Mouse (Mus musculus): ENCODE results near the gene Mrps12. TPM values are rescaled to one million over a fixed set of nuclear protein-coding genes. Genes with fewer than 3 reads are reported as not detected.

The Mrps12 gene
- polyA plus RNA-seq, 1 experiment from 2014 or later, result 132 TPM

GRCm38 (mm10) chr7:28720753-28721537, 20.7 kb downstream of the Mrps12 start:
- no peak overlapping the region for H3K4me2 ChIP-seq (replicated peaks; ENCODE audit: low read depth, low read length)
- H3K27me3 ChIP-seq (ENCODE audit: control insufficient read depth, insufficient read depth, low read length), result no peaks in the 10 kb centered on the region
- WGBS, result 61% methylated on average over 3 of the region's 3 CpGs
- no peak for DNase-seq (ENCODE audit: low spot score)
- no peak overlapping the region for H3K9ac ChIP-seq (ENCODE audit: low read depth, low read length)
- ATAC-seq (ENCODE audit: low FRiP score), result no peak
- no peaks in the 10 kb centered on the region for H3K4me1 ChIP-seq (replicated peaks; ENCODE audit: control insufficient read depth, insufficient read depth, low read length)
- no peaks in the 10 kb centered on the region for H3K9me3 ChIP-seq (ENCODE audit: control insufficient read depth, low read length)
- no peak overlapping the region for H3K27ac ChIP-seq (ENCODE audit: low read depth, low read length)
- H3K36me3 ChIP-seq (ENCODE audit: control insufficient read depth, insufficient read depth, low read length), result no peaks in the 10 kb centered on the region
- no peak overlapping the region for H3K4me3 ChIP-seq (ENCODE audit: low read depth, low read length)

- H3K9me3 ChIP-seq (ENCODE audit: control insufficient read depth, low read length), result no peaks in the 10 kb centered on the region
- H3K27ac ChIP-seq (ENCODE audit: low read depth, low read length), result no peak overlapping the region
- no peak for DNase-seq (ENCODE audit: low spot score)
- H3K9ac ChIP-seq (ENCODE audit: low read depth, low read length), result no peak overlapping the region
- H3K4me1 ChIP-seq (replicated peaks; ENCODE audit: control insufficient read depth, insufficient read depth, low read length), result no peaks in the 10 kb centered on the region
- no peaks in the 10 kb centered on the region for H3K27me3 ChIP-seq (ENCODE audit: control insufficient read depth, insufficient read depth, low read length)
- H3K4me2 ChIP-seq (replicated peaks; ENCODE audit: low read depth, low read length), result no peak overlapping the region
- H3K36me3 ChIP-seq (ENCODE audit: control insufficient read depth, insufficient read depth, low read length), result no peaks in the 10 kb centered on the region
- 95% methylated on average over 2 of the region's 2 CpGs for WGBS
- no peak for ATAC-seq (ENCODE audit: low FRiP score)
- no peak overlapping the region for H3K4me3 ChIP-seq (ENCODE audit: low read depth, low read length)
These were observed 22.0 kb downstream of the Mrps12 start for GRCm38 (mm10) chr7:28719650-28720049.

- Histone ChIP-seq H3K9ac (ENCODE audit: low read depth, low read length) (no peak overlapping the region), H3K36me3 (ENCODE audit: control insufficient read depth, insufficient read depth, low read length) (no peaks in the 10 kb centered on the region), H3K27ac (ENCODE audit: low read depth, low read length) (no peak overlapping the region), H3K9me3 (ENCODE audit: control insufficient read depth, low read length) (no peaks in the 10 kb centered on the region), H3K27me3 (ENCODE audit: control insufficient read depth, insufficient read depth, low read length) (no peaks in the 10 kb centered on the region), H3K4me1 (replicated peaks; ENCODE audit: control insufficient read depth, insufficient read depth, low read length) (no peaks in the 10 kb centered on the region), H3K4me3 (ENCODE audit: low read depth, low read length) (no peak overlapping the region), H3K4me2 (replicated peaks; ENCODE audit: low read depth, low read length) (no peak overlapping the region)
- WGBS, result 61% methylated on average over 4 of the region's 4 CpGs
- no peak for DNase-seq (ENCODE audit: low spot score)
- ATAC-seq (ENCODE audit: low FRiP score), result no peak
These were observed 22.5 kb downstream of the Mrps12 start for GRCm38 (mm10) chr7:28719159-28719558.

GRCm38 (mm10) chr7:28717726-28718125, 23.9 kb downstream of the Mrps12 start:
- H3K4me2 ChIP-seq (replicated peaks; ENCODE audit: low read depth, low read length), result no peak overlapping the region
- no peak overlapping the region for H3K27ac ChIP-seq (ENCODE audit: low read depth, low read length)
- no peak overlapping the region for H3K9ac ChIP-seq (ENCODE audit: low read depth, low read length)
- DNase-seq (ENCODE audit: low spot score), result no peak
- H3K4me1 ChIP-seq (replicated peaks; ENCODE audit: control insufficient read depth, insufficient read depth, low read length), result no peaks in the 10 kb centered on the region
- no peaks in the 10 kb centered on the region for H3K36me3 ChIP-seq (ENCODE audit: control insufficient read depth, insufficient read depth, low read length)
- ATAC-seq (ENCODE audit: low FRiP score), result no peak
- no peak overlapping the region for H3K4me3 ChIP-seq (ENCODE audit: low read depth, low read length)
- H3K27me3 ChIP-seq (ENCODE audit: control insufficient read depth, insufficient read depth, low read length), result no peaks in the 10 kb centered on the region
- no peaks in the 10 kb centered on the region for H3K9me3 ChIP-seq (ENCODE audit: control insufficient read depth, low read length)
- WGBS, result 89% methylated on average over 10 of the region's 10 CpGs

GRCm38 (mm10) chr7:28716590-28717281, 24.9 kb downstream of the Mrps12 start, which contains the start of gene Fbxo17:
Fbxo17 (plus strand) TSS chr7:28716804.
- H3K27ac ChIP-seq (ENCODE audit: low read depth, low read length), result no peak within 1 kb of the TSS
- 4% methylated on average over 32 of the region's 36 CpGs for WGBS

GRCm38 (mm10) chr7:28715598-28715997, 26.0 kb downstream of the Mrps12 start:
- DNase-seq (ENCODE audit: low spot score) (no peak), ATAC-seq (ENCODE audit: low FRiP score) (no peak)
- no peak overlapping the region for H3K9ac ChIP-seq (ENCODE audit: low read depth, low read length)
- no peaks in the 10 kb centered on the region for H3K9me3 ChIP-seq (ENCODE audit: control insufficient read depth, low read length)
- 94% methylated on average over 2 of the region's 2 CpGs for WGBS
- H3K27ac ChIP-seq (ENCODE audit: low read depth, low read length), result no peak overlapping the region
- no peak overlapping the region for H3K4me3 ChIP-seq (ENCODE audit: low read depth, low read length)
- no peaks in the 10 kb centered on the region for H3K36me3 ChIP-seq (ENCODE audit: control insufficient read depth, insufficient read depth, low read length)
- no peaks in the 10 kb centered on the region for H3K4me1 ChIP-seq (replicated peaks; ENCODE audit: control insufficient read depth, insufficient read depth, low read length)
- no peak overlapping the region for H3K4me2 ChIP-seq (replicated peaks; ENCODE audit: low read depth, low read length)
- no peaks in the 10 kb centered on the region for H3K27me3 ChIP-seq (ENCODE audit: control insufficient read depth, insufficient read depth, low read length)

More at GRCm38 (mm10) chr7:28716590-28717281, 24.9 kb downstream of the Mrps12 start, which contains the start of gene Fbxo17:
- Histone ChIP-seq H3K9ac (ENCODE audit: low read depth, low read length) (peak within 1 kb of the TSS; percentile 62), H3K36me3 (ENCODE audit: control insufficient read depth, insufficient read depth, low read length) (no peaks in the 10 kb centered on the region), H3K4me2 (replicated peaks; ENCODE audit: low read depth, low read length) (peak within 1 kb of the TSS; percentile 68), H3K4me1 (replicated peaks; ENCODE audit: control insufficient read depth, insufficient read depth, low read length) (no peaks in the 10 kb centered on the region), H3K27me3 (ENCODE audit: control insufficient read depth, insufficient read depth, low read length) (no peaks in the 10 kb centered on the region), H3K4me3 (ENCODE audit: low read depth, low read length) (peak within 1 kb of the TSS; percentile 41), H3K9me3 (ENCODE audit: control insufficient read depth, low read length) (no peaks in the 10 kb centered on the region)
- peak; percentile 72 for ATAC-seq (ENCODE audit: low FRiP score)
- peak; percentile 74 for DNase-seq (ENCODE audit: low spot score)

GRCm38 (mm10) chr7:28714667-28715066, 27.0 kb downstream of the Mrps12 start:
- Histone ChIP-seq H3K36me3 (ENCODE audit: control insufficient read depth, insufficient read depth, low read length) (no peaks in the 10 kb centered on the region), H3K27ac (ENCODE audit: low read depth, low read length) (no peak overlapping the region), H3K9ac (ENCODE audit: low read depth, low read length) (no peak overlapping the region), H3K4me2 (replicated peaks; ENCODE audit: low read depth, low read length) (no peak overlapping the region), H3K4me1 (replicated peaks; ENCODE audit: control insufficient read depth, insufficient read depth, low read length) (no peaks in the 10 kb centered on the region), H3K9me3 (ENCODE audit: control insufficient read depth, low read length) (no peaks in the 10 kb centered on the region), H3K4me3 (ENCODE audit: low read depth, low read length) (no peak overlapping the region), H3K27me3 (ENCODE audit: control insufficient read depth, insufficient read depth, low read length) (no peaks in the 10 kb centered on the region)
- WGBS, result 85% methylated on average over 5 of the region's 5 CpGs
- DNase-seq (ENCODE audit: low spot score) (no peak), ATAC-seq (ENCODE audit: low FRiP score) (no peak)

GRCm38 (mm10) chr7:28710962-28711361, 30.7 kb downstream of the Mrps12 start:
- WGBS, result 69% methylated on average over 3 of the region's 3 CpGs

GRCm38 (mm10) chr7:28709454-28709853, 32.2 kb downstream of the Mrps12 start:
- Histone ChIP-seq H3K4me3 (ENCODE audit: low read depth, low read length) (no peak overlapping the region), H3K4me1 (replicated peaks; ENCODE audit: control insufficient read depth, insufficient read depth, low read length) (no peaks in the 10 kb centered on the region), H3K4me2 (replicated peaks; ENCODE audit: low read depth, low read length) (no peak overlapping the region), H3K27ac (ENCODE audit: low read depth, low read length) (no peak overlapping the region), H3K9ac (ENCODE audit: low read depth, low read length) (no peak overlapping the region), H3K9me3 (ENCODE audit: control insufficient read depth, low read length) (no peaks in the 10 kb centered on the region), H3K36me3 (ENCODE audit: control insufficient read depth, insufficient read depth, low read length) (no peaks in the 10 kb centered on the region), H3K27me3 (ENCODE audit: control insufficient read depth, insufficient read depth, low read length) (no peaks in the 10 kb centered on the region)
- DNase-seq (ENCODE audit: low spot score) (no peak), ATAC-seq (ENCODE audit: low FRiP score) (no peak)

More at GRCm38 (mm10) chr7:28710962-28711361, 30.7 kb downstream of the Mrps12 start:
- no peak overlapping the region for H3K4me2 ChIP-seq (replicated peaks; ENCODE audit: low read depth, low read length)
- no peak overlapping the region for H3K4me3 ChIP-seq (ENCODE audit: low read depth, low read length)
- no peaks in the 10 kb centered on the region for H3K4me1 ChIP-seq (replicated peaks; ENCODE audit: control insufficient read depth, insufficient read depth, low read length)
- no peak overlapping the region for H3K27ac ChIP-seq (ENCODE audit: low read depth, low read length)
- no peaks in the 10 kb centered on the region for H3K9me3 ChIP-seq (ENCODE audit: control insufficient read depth, low read length)
- no peaks in the 10 kb centered on the region for H3K36me3 ChIP-seq (ENCODE audit: control insufficient read depth, insufficient read depth, low read length)
- ATAC-seq (ENCODE audit: low FRiP score) (no peak), DNase-seq (ENCODE audit: low spot score) (no peak)
- H3K27me3 ChIP-seq (ENCODE audit: control insufficient read depth, insufficient read depth, low read length), result no peaks in the 10 kb centered on the region
- H3K9ac ChIP-seq (ENCODE audit: low read depth, low read length), result no peak overlapping the region
